Mouse (Mus musculus) 416B (cell line): ENCODE results near the gene Mmgt2.

Source experiments
- DNase-seq: peaks from one replicate; pipeline ENCODE4 v3.0.0; 2011; ENCODE audit warnings: low read depth

The Mmgt2 gene

DNA sequence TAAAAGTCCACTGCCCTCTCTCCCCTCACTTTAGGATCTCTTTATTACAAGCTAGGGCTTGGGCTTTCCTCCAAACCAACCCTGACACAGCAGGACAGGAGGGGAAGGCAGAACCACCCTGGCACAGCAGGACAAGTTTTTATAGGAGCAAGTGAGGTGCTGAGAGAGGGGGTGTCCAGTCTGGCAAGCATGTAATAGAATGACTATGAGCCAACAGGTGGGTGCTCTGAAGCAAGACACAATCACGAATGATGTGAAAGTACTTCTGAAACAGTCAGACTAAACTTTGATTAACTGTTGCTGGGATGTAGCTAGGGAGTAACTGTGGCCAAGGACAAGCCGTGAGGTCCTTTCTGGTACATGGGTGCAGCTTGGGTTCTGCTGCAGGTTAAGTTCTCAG is 57.7 kb downstream of the Mmgt2 start:
- no peak for DNase-seq

DNA sequence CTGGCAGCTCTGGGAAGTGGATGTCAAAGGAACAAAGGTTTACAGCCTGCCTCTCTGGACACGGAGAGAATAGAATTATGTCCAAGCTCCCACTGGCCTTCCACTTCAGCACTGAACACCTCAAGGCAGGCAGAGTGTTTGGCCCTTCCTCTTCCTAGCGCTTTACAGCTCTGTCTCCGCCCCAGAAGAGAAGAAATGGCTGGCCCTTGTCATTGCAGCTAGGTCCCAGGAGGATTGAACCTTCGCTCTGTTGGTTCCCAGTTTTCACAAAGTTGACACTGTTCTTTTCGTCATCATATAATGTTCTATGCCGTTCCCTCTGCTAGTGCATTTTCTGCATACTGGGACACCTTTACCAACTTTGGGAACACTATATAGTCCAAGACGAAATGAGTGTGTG is 59.8 kb downstream of the Mmgt2 start:
- DNase-seq, result no peak

DNA sequence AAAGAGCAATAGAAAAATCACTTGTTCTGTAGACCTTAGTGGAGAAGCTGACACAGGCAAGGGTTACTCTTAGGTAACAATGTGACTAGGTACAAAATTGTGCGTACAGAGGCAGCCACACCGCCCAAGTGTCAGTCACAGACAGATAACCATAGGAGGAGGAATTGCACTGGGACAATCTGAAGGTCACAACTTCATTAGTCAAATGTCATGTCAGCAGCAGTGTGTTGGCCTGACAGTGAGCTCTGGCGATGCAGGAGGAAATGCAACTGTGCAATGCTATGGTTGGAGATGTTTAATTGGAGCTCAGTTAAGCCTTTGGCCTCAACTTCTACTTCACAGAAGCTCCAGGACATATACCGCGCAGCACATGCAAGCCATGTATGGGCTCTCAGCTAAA is 62.2 kb downstream of the Mmgt2 start:
- DNase-seq, result no peak
